Mouse (Mus musculus) stomach, embryonic 14.5 days (tissue): ENCODE results near the gene Mid1. TPM values are rescaled to one million over a fixed set of nuclear protein-coding genes. Genes with fewer than 3 reads are reported as not detected.
"Not testable (repeated sequence)": the region's sequence is repeated elsewhere in the genome, so short reads cannot be mapped to it uniquely, and the experiment has no call there.

ENCODE experiments used
- ATAC-seq: fragments of 200-750 bp; cut with Nextera tagmentation; 2 replicates; pipeline ENCODE4 v1.8.0; 2017; ENCODE audit warnings: low read depth, moderate TSS enrichment; ENCODE audit not compliant: insufficient number of reproducible peaks, insufficient read depth, low FRiP score
- H3K27ac ChIP-seq: fragments of 300-500 bp; sonication (generic); 2 replicates; pipeline ENCODE4 v1.5.1; 2014; ENCODE audit warnings: mild to moderate bottlenecking, low read length, moderate library complexity, mixed read lengths
- H3K27me3 ChIP-seq: fragments of 300-500 bp; sonication (generic); 2 replicates; pipeline ENCODE4 v1.6.1; 2014; ENCODE audit warnings: low read length, control low read depth, mixed read lengths; ENCODE audit not compliant: control insufficient read depth, insufficient read depth
- H3K36me3 ChIP-seq: fragments of 300-500 bp; sonication (generic); 2 replicates; pipeline ENCODE4 v1.6.1; 2014; ENCODE audit warnings: mild to moderate bottlenecking, control low read depth, low read length, moderate library complexity, mixed read lengths; ENCODE audit not compliant: control insufficient read depth, insufficient read depth
- H3K4me1 ChIP-seq: fragments of 300-500 bp; sonication (generic); 2 replicates; pipeline ENCODE4 v1.6.1; 2014; ENCODE audit warnings: low read length, control low read depth, mixed read lengths; ENCODE audit not compliant: control insufficient read depth, insufficient read depth
- H3K4me2 ChIP-seq: fragments of 300-500 bp; sonication (generic); replicated peaks from 2 replicates; pipeline ENCODE4 v1.6.1; 2014; ENCODE audit warnings: low read depth, low read length, control low read depth
- H3K4me3 ChIP-seq: fragments of 300-500 bp; sonication (generic); 2 replicates; pipeline ENCODE4 v1.5.1; 2014; ENCODE audit warnings: low read depth, low read length, control low read depth
- H3K9ac ChIP-seq: fragments of 300-500 bp; sonication (generic); replicated peaks from 2 replicates; pipeline ENCODE4 v1.6.1; 2014; ENCODE audit warnings: low read depth, mild to moderate bottlenecking, control low read depth, low read length, moderate library complexity, mixed read lengths
- H3K9me3 ChIP-seq: fragments of 300-500 bp; sonication (generic); 2 replicates; pipeline ENCODE4 v1.6.1; 2016; ENCODE audit warnings: low read depth, low read length, control low read depth; ENCODE audit not compliant: control insufficient read depth
- WGBS: fragments of 180-500 bp; shearing (Covaris S2); extraction: QIAGEN DNeasy Blood & Tissue Kit; methylation state at CpG from one replicate; pipeline ENCODE4 v1.1.7; 2014; 5-methylcytosine and 5-hydroxymethylcytosine counted together
- polyA plus RNA-seq: library from polyadenylated mRNA; unstranded; fragments of >200 nt; fragmentation: Nextera tagmentation; extraction: Ambion mirVana; gene quantifications from 2 replicates; pipeline ENCODE4 v1.2.1, GENCODE M21; 2014

Gene Mid1
- polyA plus RNA-seq, 1 experiment from 2014 or later: 14.4 TPM

DNA sequence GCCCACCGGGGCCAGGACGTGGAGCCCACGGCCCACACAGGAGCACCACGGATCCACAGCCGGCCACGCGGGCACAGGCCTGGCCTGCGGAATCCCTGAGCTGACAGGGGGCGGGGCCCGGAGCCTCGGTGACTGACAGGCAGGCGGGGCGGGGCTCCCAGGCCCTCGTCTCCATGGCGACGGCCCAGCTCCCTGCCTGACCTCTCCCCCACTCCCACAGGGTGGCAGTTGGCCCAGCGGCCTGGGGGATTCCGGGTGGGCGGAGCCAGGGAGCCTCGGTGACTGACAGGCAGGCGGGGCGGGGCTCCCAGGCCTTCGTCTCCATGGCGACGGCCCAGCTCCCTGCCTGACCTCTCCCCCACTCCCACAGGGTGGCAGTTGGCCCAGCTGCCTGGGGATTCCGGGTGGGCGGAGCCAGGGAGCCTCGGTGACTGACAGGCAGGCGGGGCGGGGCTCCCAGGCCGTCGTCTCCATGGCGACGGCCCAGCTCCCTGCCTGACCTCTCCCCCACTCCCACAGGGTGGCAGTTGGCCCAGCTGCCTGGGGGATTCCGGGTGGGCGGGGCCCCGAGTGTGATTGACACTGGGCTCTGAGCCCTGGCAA lies 313.0 kb downstream of the Mid1 start:
- H3K4me1 ChIP-seq, H3K9ac ChIP-seq, H3K36me3 ChIP-seq, H3K27me3 ChIP-seq: not testable (repeated sequence)
- peak; percentile 91 for ATAC-seq
- Histone ChIP-seq H3K27ac (peak overlapping the region; percentile 4), H3K9me3 (peaks cover 43% of the 10 kb centered on the region), H3K4me2 (peak overlapping the region; percentile 62), H3K4me3 (peak overlapping the region; percentile 34)
- WGBS: 33% methylated on average over 37 of the region's 37 CpGs

DNA sequence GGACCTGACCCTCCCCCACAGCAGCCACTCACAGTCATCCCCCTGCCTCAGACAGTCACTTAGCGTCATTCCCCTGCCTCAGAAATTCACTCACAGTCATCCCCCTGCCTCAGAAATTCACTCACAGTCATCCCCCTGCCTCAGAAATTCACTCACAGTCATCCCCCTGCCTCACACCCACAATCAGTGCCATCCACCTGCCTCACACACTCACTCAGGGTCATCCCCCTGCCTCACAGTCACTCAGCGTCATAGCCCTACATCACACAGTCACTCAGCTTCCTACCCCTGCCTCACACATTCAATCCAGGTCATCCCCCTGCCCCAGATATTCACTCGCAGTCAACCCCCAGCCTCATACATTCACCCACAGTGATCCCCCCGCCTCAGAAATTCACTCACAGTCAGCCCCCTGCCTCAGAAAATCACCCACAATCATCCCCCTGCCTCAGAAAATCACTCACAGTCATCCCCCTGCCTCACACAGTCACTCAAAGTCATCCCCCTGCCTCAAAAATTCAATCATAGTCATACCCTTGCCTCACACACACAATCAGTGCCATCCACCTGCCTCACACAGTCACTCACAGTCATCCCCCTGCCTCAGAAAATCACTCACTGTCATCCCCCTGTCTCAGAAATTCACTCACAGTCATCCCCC lies 313.7 kb downstream of the Mid1 start:
- H3K4me2 ChIP-seq: peak overlapping the region; percentile 62
- H3K9ac ChIP-seq, H3K4me1 ChIP-seq, H3K27me3 ChIP-seq, H3K27ac ChIP-seq, H3K36me3 ChIP-seq, ATAC-seq: not testable (repeated sequence)
- H3K9me3 ChIP-seq: peaks cover 38% of the 10 kb centered on the region
- peak overlapping the region; percentile 34; the same call in 1 of the 2 replicates for H3K4me3 ChIP-seq
- 49% methylated on average over 4 of the region's 4 CpGs for WGBS

DNA sequence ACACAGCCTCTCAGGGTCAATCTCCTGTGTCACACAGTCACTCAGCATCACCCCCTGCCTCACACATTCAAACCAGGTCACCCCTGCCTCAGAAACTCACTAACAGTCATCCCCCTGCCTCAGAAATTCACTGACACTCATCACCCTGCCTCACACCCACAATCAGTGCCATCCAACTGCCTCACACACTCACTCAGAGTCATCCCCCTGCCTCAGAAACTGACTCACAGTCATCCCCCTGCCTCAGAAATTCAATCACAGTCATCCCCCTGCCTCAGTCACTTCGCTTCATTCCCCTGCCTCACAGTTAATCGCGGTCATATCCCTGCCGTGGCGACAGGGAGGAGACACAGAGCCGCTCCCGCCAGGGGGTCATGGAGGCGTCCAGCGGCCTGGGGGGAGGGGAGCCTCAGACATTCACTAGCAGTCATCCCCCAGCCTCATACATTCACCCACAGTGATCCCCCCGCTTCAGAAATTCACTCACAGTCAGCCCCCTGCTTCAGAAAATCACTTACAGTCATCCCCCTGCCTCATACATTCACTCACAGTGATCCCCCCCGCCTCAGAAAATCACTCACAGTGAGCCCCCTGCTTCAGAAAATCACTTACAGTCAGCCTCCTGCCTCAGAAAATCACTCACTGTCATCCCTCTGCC lies 314.4 kb downstream of the Mid1 start:
- H3K9me3 ChIP-seq: peaks cover 37% of the 10 kb centered on the region
- H3K9ac ChIP-seq, ATAC-seq, H3K4me1 ChIP-seq, H3K4me2 ChIP-seq, H3K27ac ChIP-seq, H3K4me3 ChIP-seq, H3K36me3 ChIP-seq, H3K27me3 ChIP-seq: not testable (repeated sequence)
- WGBS: 51% methylated on average over 11 of the region's 11 CpGs

DNA sequence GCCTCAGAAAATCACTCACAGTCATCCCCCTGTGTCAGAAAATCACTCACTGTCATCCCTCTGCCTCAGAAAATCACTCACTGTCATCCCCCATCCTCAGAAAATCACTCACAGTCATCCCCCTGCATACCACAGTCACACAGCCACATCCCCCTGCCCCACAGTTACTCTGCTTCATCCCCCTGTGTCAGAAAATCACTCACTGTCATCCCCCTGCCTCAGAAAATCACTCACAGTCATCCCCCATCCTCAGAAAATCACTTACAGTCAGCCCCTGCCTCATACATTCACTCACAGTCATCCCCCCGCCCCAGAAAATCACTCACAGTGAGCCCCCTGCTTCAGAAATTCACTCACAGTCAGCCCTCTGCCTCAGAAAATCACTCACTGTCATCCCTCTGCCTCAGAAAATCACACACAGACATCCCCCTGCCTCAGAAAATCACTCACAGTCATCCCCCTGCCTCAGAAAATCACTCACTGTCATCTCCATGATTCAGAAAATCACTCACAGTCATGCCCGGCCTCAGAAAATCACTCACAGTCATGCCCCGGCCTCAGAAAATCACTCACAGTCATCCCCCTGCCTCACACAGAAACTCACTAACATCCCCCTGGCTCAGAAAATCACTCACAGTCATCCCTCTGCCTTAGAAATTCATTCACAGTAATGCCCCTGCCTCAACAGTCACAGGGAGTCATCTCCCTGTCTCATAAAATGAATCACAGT lies 315.1 kb downstream of the Mid1 start:
- 76% methylated on average over 3 of the region's 3 CpGs for WGBS
- not testable (repeated sequence) for H3K27ac ChIP-seq, H3K36me3 ChIP-seq, H3K4me3 ChIP-seq, H3K4me1 ChIP-seq, H3K4me2 ChIP-seq, ATAC-seq, H3K27me3 ChIP-seq, H3K9ac ChIP-seq
- peaks cover 30% of the 10 kb centered on the region for H3K9me3 ChIP-seq

DNA sequence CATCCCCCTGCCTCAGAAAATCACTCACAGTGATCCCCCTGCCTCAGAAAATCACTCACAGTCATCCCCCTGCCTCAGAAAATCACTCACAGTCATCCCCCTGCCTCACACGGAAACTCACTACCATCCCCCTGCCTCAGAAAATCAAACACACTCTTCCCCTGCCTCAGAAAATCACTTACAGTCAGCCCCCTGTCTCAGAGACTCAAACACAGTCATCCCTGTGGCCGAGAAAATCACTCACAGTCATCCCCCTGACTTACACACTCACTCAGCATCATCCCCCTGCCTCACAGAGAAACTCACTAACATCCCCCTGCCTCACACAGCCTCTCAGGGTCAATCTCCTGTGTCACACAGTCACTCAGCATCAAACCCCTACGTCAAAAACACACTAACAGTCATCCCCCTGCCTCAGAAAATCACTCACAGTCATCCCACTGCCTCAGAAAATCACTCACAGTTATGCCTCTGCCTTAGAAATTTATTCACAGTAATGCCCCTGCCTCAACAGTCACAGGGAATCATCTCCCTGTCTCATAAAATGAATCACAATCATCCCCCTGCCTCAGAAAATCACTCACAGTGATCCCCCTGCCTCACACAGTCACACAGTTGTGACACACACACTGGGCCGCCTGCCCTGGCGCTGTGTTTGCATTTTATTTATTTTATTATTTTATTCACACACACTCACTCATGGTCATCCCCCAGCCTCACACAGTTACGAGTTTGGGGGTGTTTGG lies 315.8 kb downstream of the Mid1 start:
- not testable (repeated sequence) for H3K4me3 ChIP-seq, H3K9ac ChIP-seq, H3K4me2 ChIP-seq, H3K4me1 ChIP-seq, H3K27me3 ChIP-seq, ATAC-seq, H3K36me3 ChIP-seq, H3K27ac ChIP-seq
- peaks cover 23% of the 10 kb centered on the region for H3K9me3 ChIP-seq
- 40% methylated on average over 6 of the region's 6 CpGs for WGBS

DNA sequence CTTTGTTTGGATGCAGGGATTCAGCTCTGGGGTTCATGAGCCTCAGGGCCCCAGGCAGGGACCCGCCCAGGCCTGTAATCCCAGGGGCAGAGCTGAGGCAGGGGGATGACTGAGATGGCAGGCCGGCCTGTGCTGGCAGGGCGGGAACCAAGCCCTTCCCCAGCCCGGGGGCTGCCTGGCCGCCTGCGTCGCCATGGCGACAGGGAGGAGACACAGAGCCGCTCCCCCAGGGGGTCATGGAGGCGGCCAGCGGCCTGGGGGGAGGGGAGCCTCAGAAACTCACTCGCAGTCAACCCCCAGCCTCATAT lies 316.3 kb downstream of the Mid1 start:
- ATAC-seq, H3K27ac ChIP-seq, H3K36me3 ChIP-seq, H3K4me1 ChIP-seq, H3K4me3 ChIP-seq, H3K27me3 ChIP-seq, H3K9ac ChIP-seq, H3K4me2 ChIP-seq: not testable (repeated sequence)
- peaks cover 22% of the 10 kb centered on the region for H3K9me3 ChIP-seq
- 38% methylated on average over 10 of the region's 12 CpGs for WGBS

DNA sequence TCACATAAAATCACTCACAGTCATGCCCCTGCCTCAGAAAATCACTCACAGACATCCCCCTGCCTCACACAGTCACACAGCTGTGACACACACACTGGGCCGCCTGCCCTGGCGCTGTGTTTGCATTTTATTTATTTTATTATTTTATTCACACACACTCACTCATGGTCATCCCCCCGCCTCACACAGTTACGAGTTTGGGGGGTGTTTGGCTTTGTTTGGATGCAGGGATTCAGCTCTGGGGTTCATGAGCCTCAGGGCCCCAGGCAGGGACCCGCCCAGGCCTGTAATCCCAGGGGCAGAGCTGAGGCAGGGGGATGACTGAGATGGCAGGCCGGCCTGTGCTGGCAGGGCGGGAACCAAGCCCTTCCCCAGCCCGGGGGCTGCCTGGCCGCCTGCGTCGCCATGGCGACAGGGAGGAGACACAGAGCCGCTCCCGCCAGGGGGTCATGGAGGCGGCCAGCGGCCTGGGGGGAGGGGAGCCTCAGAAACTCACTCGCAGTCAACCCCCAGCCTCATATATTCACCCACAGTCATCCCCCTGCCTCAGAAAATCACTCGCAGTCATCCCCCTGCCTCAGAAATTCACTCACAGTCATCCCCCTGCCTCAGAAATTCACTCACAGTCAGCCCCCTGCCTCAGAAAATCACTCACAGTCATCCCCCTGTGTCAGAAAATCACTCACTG lies 317.7 kb downstream of the Mid1 start:
- not testable (repeated sequence) for H3K36me3 ChIP-seq, ATAC-seq, H3K4me2 ChIP-seq, H3K27ac ChIP-seq, H3K9ac ChIP-seq, H3K27me3 ChIP-seq, H3K4me3 ChIP-seq, H3K4me1 ChIP-seq
- 46% methylated on average over 12 of the region's 18 CpGs for WGBS
- peaks cover 27% of the 10 kb centered on the region for H3K9me3 ChIP-seq

DNA sequence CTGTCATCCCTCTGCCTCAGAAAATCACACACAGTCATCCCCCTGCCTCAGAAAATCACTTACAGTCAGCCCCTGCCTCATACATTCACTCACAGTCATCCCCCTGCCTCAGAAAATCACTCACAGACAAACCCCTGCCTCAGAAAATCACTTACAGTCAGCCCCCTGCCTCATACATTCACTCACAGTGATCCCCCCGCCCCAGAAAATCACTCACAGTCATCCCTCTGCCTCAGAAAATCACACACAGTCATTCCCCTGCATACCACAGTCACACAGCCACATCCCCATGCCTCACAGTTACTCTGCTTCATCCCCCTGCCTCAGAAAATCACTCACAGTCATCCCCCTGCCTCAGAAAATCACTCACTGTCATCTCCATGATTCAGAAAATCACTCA lies 318.5 kb downstream of the Mid1 start:
- not testable (repeated sequence) for H3K27me3 ChIP-seq, H3K36me3 ChIP-seq, ATAC-seq, H3K4me3 ChIP-seq, H3K4me2 ChIP-seq, H3K27ac ChIP-seq, H3K4me1 ChIP-seq, H3K9ac ChIP-seq
- 26% methylated on average over 1 of the region's 1 CpGs for WGBS
- H3K9me3 ChIP-seq: peaks cover 26% of the 10 kb centered on the region
